Mouse (Mus musculus) hindbrain, embryonic 11.5 days (tissue): ENCODE results near the gene AI854703. TPM values are rescaled to one million over a fixed set of nuclear protein-coding genes. Genes with fewer than 3 reads are reported as not detected.
A peak's percentile ranks its signal among the peaks of the same experiment; 100 is the strongest.

Source experiments
- ATAC-seq: fragments of 200-750 bp; cut with Nextera tagmentation; 2 replicates; pipeline ENCODE4 v1.8.0; 2017; ENCODE audit warnings: mild to moderate bottlenecking, moderate TSS enrichment, moderate library complexity; ENCODE audit not compliant: low FRiP score
- DNase-seq: peaks from one replicate; pipeline ENCODE4 v3.0.0-alpha.2; 2015; ENCODE audit warnings: low spot score
- H3K27ac ChIP-seq: fragments of 300-500 bp; sonication (generic); 2 replicates; pipeline ENCODE4 v1.5.1; 2014; ENCODE audit warnings: mild to moderate bottlenecking, low read depth, low read length
- H3K27me3 ChIP-seq: fragments of 300-500 bp; sonication (generic); 2 replicates; pipeline ENCODE4 v1.6.1; 2014; ENCODE audit warnings: mild to moderate bottlenecking, low read length, moderate library complexity, mixed read lengths; ENCODE audit not compliant: control insufficient read depth, insufficient read depth
- H3K36me3 ChIP-seq: fragments of 300-500 bp; sonication (generic); 2 replicates; pipeline ENCODE4 v1.6.1; 2014; ENCODE audit warnings: mild to moderate bottlenecking, low read length, moderate library complexity, mixed read lengths; ENCODE audit not compliant: control insufficient read depth, insufficient read depth
- H3K4me1 ChIP-seq: fragments of 300-500 bp; sonication (generic); replicated peaks from 2 replicates; pipeline ENCODE4 v1.6.1; 2014; ENCODE audit warnings: low read length, mixed read lengths; ENCODE audit not compliant: control insufficient read depth, insufficient read depth
- H3K4me2 ChIP-seq: fragments of 300-500 bp; sonication (generic); replicated peaks from 2 replicates; pipeline ENCODE4 v1.6.1; 2014; ENCODE audit warnings: mild to moderate bottlenecking, low read depth, low read length
- H3K4me3 ChIP-seq: fragments of 300-500 bp; sonication (generic); 2 replicates; pipeline ENCODE4 v1.5.1; 2014; ENCODE audit warnings: low read depth, low read length
- H3K9ac ChIP-seq: fragments of 300-500 bp; sonication (generic); 2 replicates; pipeline ENCODE4 v1.6.1; 2014; ENCODE audit warnings: low read depth, low read length
- H3K9me3 ChIP-seq: fragments of 300-500 bp; sonication (generic); 2 replicates; pipeline ENCODE4 v1.6.1; 2016; ENCODE audit warnings: low read length; ENCODE audit not compliant: control insufficient read depth
- WGBS: fragments of 180-500 bp; shearing (Covaris S2); extraction: QIAGEN DNeasy Blood & Tissue Kit; methylation state at CpG from one replicate; pipeline ENCODE4 v1.1.7; 2014; 5-methylcytosine and 5-hydroxymethylcytosine counted together
- polyA plus RNA-seq: library from polyadenylated mRNA; unstranded; fragments of >200 nt; fragmentation: Nextera tagmentation; extraction: Ambion mirVana; gene quantifications from 2 replicates; pipeline ENCODE4 v1.2.1, GENCODE M21; 2014

Gene AI854703
- polyA plus RNA-seq, 1 experiment from 2014 or later: 1.2 TPM

GRCm38 (mm10) chr6:48626984-48627383, 420 bp downstream of the AI854703 start:
- peak; percentile 23; the same call in 1 of the 2 replicates for ATAC-seq
- H3K27ac ChIP-seq: no peak overlapping the region

GRCm38 (mm10) chr6:48627511-48627924, 954 bp downstream of the AI854703 start:
- Histone ChIP-seq H3K4me2 (peak overlapping the region; percentile 64), H3K9me3 (no peaks in the 10 kb centered on the region), H3K9ac (no peak overlapping the region), H3K4me3 (peak overlapping the region; percentile 37), H3K36me3 (no peaks in the 10 kb centered on the region), H3K4me1 (peaks cover 2% of the 10 kb centered on the region), H3K27me3 (peaks cover 26% of the 10 kb centered on the region), H3K27ac (no peak overlapping the region)
- 2% methylated on average over 7 of the region's 7 CpGs for WGBS
- no peak for ATAC-seq
- DNase-seq: no peak

More at GRCm38 (mm10) chr6:48626984-48627383, 420 bp downstream of the AI854703 start:
- Histone ChIP-seq H3K9ac (peak overlapping the region; percentile 25; the same call in 1 of the 2 replicates), H3K9me3 (no peaks in the 10 kb centered on the region), H3K27me3 (peaks cover 26% of the 10 kb centered on the region), H3K4me1 (peaks cover 2% of the 10 kb centered on the region), H3K36me3 (no peaks in the 10 kb centered on the region), H3K4me2 (peak overlapping the region; percentile 64), H3K4me3 (peak overlapping the region; percentile 37)
- peak; percentile 71 for DNase-seq
- WGBS: under 1% methylated on average over 32 of the region's 32 CpGs

- Histone ChIP-seq H3K27me3 (peaks cover 26% of the 10 kb centered on the region), H3K9me3 (no peaks in the 10 kb centered on the region), H3K4me1 (peaks cover 2% of the 10 kb centered on the region), H3K27ac (no peak overlapping the region), H3K4me2 (no peak overlapping the region; the same call in 1 of the 2 replicates), H3K36me3 (no peaks in the 10 kb centered on the region), H3K9ac (no peak overlapping the region), H3K4me3 (no peak overlapping the region)
- DNase-seq (no peak), ATAC-seq (no peak)
- WGBS: 75% methylated on average over 3 of the region's 3 CpGs
Measured at GRCm38 (mm10) chr6:48628377-48628776, 1.8 kb downstream of the AI854703 start.

GRCm38 (mm10) chr6:48628808-48629660, 2.5 kb downstream of the AI854703 start:
- Histone ChIP-seq H3K36me3 (no peaks in the 10 kb centered on the region), H3K4me3 (peak overlapping the region; percentile 36), H3K4me1 (peaks cover 2% of the 10 kb centered on the region), H3K9me3 (no peaks in the 10 kb centered on the region), H3K27me3 (peaks cover 26% of the 10 kb centered on the region), H3K9ac (peak overlapping the region; percentile 64), H3K4me2 (peak overlapping the region; percentile 82), H3K27ac (no peak overlapping the region)
- ATAC-seq (peak; percentile 53), DNase-seq (peak; percentile 48)
- 7% methylated on average over 52 of the region's 54 CpGs for WGBS

- no peaks in the 10 kb centered on the region for H3K36me3 ChIP-seq
- H3K27me3 ChIP-seq: peaks cover 26% of the 10 kb centered on the region
- peak; percentile 38 for ATAC-seq
- H3K9ac ChIP-seq: peak overlapping the region; percentile 64
- H3K9me3 ChIP-seq: no peaks in the 10 kb centered on the region
- H3K4me1 ChIP-seq: peaks cover 2% of the 10 kb centered on the region
- H3K4me3 ChIP-seq: peak overlapping the region; percentile 36
- H3K4me2 ChIP-seq: peak overlapping the region; percentile 82
- WGBS: 21% methylated on average over 13 of the region's 13 CpGs
- H3K27ac ChIP-seq: no peak overlapping the region
- no peak for DNase-seq
Measured at GRCm38 (mm10) chr6:48629661-48630034, 3.1 kb downstream of the AI854703 start.

- no peak overlapping the region for H3K4me2 ChIP-seq
- no peak for DNase-seq
- H3K27ac ChIP-seq: no peak overlapping the region
- H3K4me3 ChIP-seq: no peak overlapping the region
- WGBS: 90% methylated on average over 8 of the region's 8 CpGs
- H3K9me3 ChIP-seq: no peaks in the 10 kb centered on the region
- ATAC-seq: no peak
- H3K36me3 ChIP-seq: no peaks in the 10 kb centered on the region
- H3K9ac ChIP-seq: no peak overlapping the region
- peaks cover 24% of the 10 kb centered on the region for H3K27me3 ChIP-seq
- H3K4me1 ChIP-seq: peaks cover 2% of the 10 kb centered on the region
Measured at GRCm38 (mm10) chr6:48630831-48631230, 4.3 kb downstream of the AI854703 start.

GRCm38 (mm10) chr6:48635105-48635504, 8.5 kb downstream of the AI854703 start:
- H3K4me1 ChIP-seq: no peaks in the 10 kb centered on the region
- H3K36me3 ChIP-seq: no peaks in the 10 kb centered on the region
- DNase-seq: no peak
- 90% methylated on average over 2 of the region's 2 CpGs for WGBS
- H3K27ac ChIP-seq: no peak overlapping the region
- H3K27me3 ChIP-seq: no peaks in the 10 kb centered on the region; the same call in 1 of the 2 replicates
- H3K4me3 ChIP-seq: no peak overlapping the region
- no peak for ATAC-seq
- no peak overlapping the region for H3K4me2 ChIP-seq
- H3K9ac ChIP-seq: no peak overlapping the region
- H3K9me3 ChIP-seq: no peaks in the 10 kb centered on the region

- WGBS: 35% methylated on average over 6 of the region's 6 CpGs
- DNase-seq: no peak
Measured at GRCm38 (mm10) chr6:48636515-48636914, 10.0 kb downstream of the AI854703 start.

More at GRCm38 (mm10) chr6:48636515-48636914, 10.0 kb downstream of the AI854703 start:
- H3K9me3 ChIP-seq: no peaks in the 10 kb centered on the region
- no peak overlapping the region for H3K27ac ChIP-seq
- H3K9ac ChIP-seq: no peak overlapping the region
- H3K27me3 ChIP-seq: no peaks in the 10 kb centered on the region
- no peak overlapping the region for H3K4me2 ChIP-seq
- no peak overlapping the region for H3K4me3 ChIP-seq
- no peaks in the 10 kb centered on the region for H3K36me3 ChIP-seq
- no peaks in the 10 kb centered on the region for H3K4me1 ChIP-seq
- ATAC-seq: no peak
